Mouse (Mus musculus): ENCODE measurements around the gene Aftph.

GRCm38 (mm10) chr11:20644166-20644565 lies 97.2 kb downstream of the Aftph start:
- TF ChIP-seq CTCF (IDR thresholded peaks at IDR 0.05; ENCODE audit: control insufficient read depth, insufficient read depth, insufficient read length) = no peak
- no peak for TF ChIP-seq MYOG (IDR thresholded peaks at IDR 0.05; ENCODE audit: control insufficient read depth, extremely low read depth, insufficient read length)
- TF ChIP-seq USF1 (IDR thresholded peaks at IDR 0.05; ENCODE audit: low read depth) = no peak
- no peak for TF ChIP-seq CEBPB (IDR thresholded peaks at IDR 0.05; ENCODE audit: low read depth)
